Mouse (Mus musculus): Measurements from ENCODE around the gene Gcgr. TPM values are rescaled to one million over a fixed set of nuclear protein-coding genes. Genes with fewer than 3 reads are reported as not detected.

Gene Gcgr
- 1.2 and 1.4 TPM in 2 replicates for polyA plus RNA-seq (2016; fragmentation: Nextera tagmentation; extraction: Ambion mirVana)

DNA sequence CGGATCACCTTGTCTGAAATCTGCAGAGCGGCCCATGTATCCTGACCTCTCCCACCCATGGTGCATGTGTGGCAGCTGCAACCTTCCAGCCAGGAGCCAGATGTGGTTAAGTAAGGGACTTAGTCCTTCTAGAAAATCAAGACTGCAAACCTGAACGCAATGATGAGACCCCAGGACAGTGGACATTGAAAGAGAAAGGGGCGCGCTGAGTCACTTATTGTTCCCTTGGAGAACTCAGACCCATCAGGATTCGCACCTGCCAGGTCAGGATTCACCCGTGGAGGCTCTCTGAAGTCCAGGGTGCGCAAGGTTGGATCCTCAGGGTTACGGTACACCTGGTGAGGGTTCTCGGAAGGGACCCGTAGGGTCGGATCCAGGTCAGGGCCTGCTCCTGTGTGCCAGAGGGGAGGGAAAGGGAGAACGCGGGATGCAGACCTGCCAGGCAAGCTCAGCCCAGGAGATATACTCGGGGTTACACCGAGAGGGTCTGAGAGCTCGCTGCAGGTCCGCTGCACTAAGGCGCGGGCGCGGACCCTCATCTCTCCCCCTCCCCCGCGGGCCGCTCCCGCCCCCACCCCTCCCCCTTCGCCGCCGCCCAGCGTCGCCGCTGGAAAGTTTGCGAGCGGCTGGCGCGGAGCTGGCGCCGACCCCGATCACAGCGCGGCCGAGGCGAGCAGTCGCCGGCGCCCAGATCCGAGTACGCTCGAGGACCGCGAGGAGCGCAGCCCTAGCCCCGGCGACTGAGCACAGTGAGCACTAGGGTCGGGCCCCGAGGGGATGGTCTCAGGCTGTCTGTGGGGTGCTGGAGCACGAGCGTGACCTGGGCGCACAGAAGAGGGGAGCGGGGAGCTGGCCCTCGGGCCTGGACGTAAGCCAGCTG is at the start of gene Gcgr:
Gcgr (plus strand) TSS at position 615 of the 880 bp plus-strand sequence.
- peak; percentile 30; the same call in 1 of the 2 replicates for ATAC-seq (ENCODE audit: insufficient number of reproducible peaks, low FRiP score)
- Histone ChIP-seq H3K27me3 (replicated peaks) (peaks cover 80% of the 10 kb centered on the region), H3K9ac (peak within 1 kb of the TSS; percentile 66), H3K36me3 (no peaks in the 10 kb centered on the region), H3K9me3 (replicated peaks) (no peaks in the 10 kb centered on the region), H3K4me2 (peak within 1 kb of the TSS; percentile 76), H3K4me3 (peak within 1 kb of the TSS; percentile 49), H3K27ac (ENCODE audit: poor library complexity, severe bottlenecking) (no peak within 1 kb of the TSS), H3K4me1 (replicated peaks) (peaks cover 20% of the 10 kb centered on the region)
- 9% methylated on average over 56 of the region's 62 CpGs for WGBS

DNA sequence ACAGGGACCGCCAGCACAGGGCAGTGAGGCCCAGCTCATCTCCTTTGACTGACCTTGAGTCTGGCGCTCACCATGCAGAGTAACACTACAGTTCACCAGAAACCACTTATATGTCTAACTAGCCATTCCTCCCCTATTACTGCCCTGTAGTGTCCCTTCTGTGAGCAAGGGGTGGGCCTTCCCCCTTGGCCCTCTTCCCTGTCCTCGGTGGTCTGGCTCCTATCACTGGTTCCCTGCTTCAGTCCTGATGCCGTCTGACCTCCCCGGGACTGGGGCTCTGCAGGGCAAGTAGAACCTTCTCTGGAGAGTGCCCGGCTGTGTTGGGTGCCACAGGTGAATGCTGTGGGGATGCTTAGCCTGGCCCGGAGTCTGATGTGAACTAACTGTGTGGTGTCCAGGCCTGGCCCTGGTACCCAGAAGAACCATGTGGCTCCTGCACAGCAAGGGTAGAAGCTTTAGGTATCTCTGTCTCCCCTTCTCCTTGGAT is 47.0 kb upstream of the Gcgr start:
- Histone ChIP-seq H3K9ac (0 out of 2 replicates have a peak overlapping the region, but pooled peaks have one; percentile 40), H3K36me3 (peaks cover 77% of the 10 kb centered on the region), H3K4me2 (peak overlapping the region; percentile 91), H3K27ac (ENCODE audit: poor library complexity, severe bottlenecking) (no peak overlapping the region), H3K4me1 (replicated peaks) (peaks cover 18% of the 10 kb centered on the region), H3K4me3 (no peak overlapping the region), H3K9me3 (replicated peaks) (no peaks in the 10 kb centered on the region), H3K27me3 (replicated peaks) (no peaks in the 10 kb centered on the region)
- WGBS, result 79% methylated on average over 7 of the region's 7 CpGs
- no peak for ATAC-seq (ENCODE audit: insufficient number of reproducible peaks, low FRiP score)

DNA sequence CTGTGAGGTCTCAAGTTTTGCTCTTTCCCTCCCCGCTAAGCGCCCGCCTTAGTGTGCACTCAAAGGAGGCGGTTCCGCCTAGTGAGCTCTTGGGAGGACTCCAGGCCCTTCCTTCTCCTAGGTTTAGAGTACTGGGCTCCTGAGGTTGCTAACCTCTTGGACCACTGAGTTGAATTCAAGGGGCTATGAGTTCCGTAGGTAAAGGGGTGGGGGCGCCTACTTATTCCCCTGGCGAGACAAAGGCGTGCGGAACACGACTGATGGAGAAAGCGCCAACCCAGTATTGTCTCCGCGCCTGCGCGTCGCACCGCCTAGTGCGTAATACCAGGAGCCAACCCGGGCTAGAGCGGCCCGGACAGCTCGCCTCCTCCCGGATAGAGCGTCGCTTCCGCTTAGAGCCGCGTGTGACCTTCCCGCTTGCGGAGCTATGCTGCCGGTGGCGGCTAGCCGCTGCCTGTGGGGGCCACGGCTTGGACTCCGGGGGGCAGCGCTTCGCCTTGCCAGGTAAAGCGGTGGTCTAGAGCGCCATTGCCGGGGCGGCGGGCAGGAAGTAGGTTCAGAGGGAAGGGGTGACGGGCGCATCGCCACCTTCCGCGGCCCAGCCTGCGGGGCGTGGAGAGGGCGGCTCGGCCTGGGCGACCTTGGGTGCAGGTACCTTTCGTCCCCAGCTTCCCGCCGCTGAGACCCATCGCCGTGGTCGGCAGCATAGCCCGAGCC is 46.1 kb upstream of the Gcgr start, which contains the start of gene Mrpl12:
Mrpl12 (plus strand) TSS at position 349 of the 717 bp plus-strand sequence.
- ATAC-seq (ENCODE audit: insufficient number of reproducible peaks, low FRiP score), result peak; percentile 93
- Histone ChIP-seq H3K27me3 (replicated peaks) (no peaks in the 10 kb centered on the region), H3K9me3 (replicated peaks) (no peaks in the 10 kb centered on the region), H3K4me3 (peak within 1 kb of the TSS; percentile 94), H3K4me1 (replicated peaks) (peaks cover 19% of the 10 kb centered on the region), H3K4me2 (peak within 1 kb of the TSS; percentile 91), H3K36me3 (peaks cover 75% of the 10 kb centered on the region), H3K9ac (peak within 1 kb of the TSS; percentile 96), H3K27ac (ENCODE audit: poor library complexity, severe bottlenecking) (peak within 1 kb of the TSS; percentile 81)
- under 1% methylated on average over 60 of the region's 60 CpGs for WGBS

DNA sequence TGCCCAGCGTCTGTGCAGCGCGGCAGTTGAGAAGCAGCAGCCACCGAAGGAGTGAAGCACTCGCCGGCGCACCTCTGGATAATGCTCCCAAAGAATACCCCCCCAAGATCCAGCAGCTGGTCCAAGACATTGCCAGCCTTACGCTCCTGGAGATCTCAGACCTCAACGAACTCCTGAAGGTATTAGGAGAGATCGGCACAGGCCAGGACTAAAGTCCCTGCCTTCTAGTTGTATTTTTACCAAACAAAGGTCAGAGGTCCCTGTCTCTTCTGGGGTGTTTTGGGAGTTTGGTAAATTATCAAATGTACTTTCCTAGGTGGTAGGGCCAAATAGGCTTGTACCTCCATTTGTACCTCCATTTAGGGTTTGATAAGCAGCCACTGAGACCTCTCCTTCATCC is 45.2 kb upstream of the Gcgr start:
- 9% methylated on average over 10 of the region's 10 CpGs for WGBS
- H3K4me2 ChIP-seq, result peak overlapping the region; percentile 91
- H3K27ac ChIP-seq (ENCODE audit: poor library complexity, severe bottlenecking), result peak overlapping the region; percentile 81
- H3K9ac ChIP-seq, result peak overlapping the region; percentile 96
- peak overlapping the region; percentile 94 for H3K4me3 ChIP-seq
- no peak for ATAC-seq (ENCODE audit: insufficient number of reproducible peaks, low FRiP score)
- H3K9me3 ChIP-seq (replicated peaks), result no peaks in the 10 kb centered on the region
- peaks cover 70% of the 10 kb centered on the region for H3K36me3 ChIP-seq
- H3K4me1 ChIP-seq (replicated peaks), result peaks cover 22% of the 10 kb centered on the region
- no peaks in the 10 kb centered on the region for H3K27me3 ChIP-seq (replicated peaks)

DNA sequence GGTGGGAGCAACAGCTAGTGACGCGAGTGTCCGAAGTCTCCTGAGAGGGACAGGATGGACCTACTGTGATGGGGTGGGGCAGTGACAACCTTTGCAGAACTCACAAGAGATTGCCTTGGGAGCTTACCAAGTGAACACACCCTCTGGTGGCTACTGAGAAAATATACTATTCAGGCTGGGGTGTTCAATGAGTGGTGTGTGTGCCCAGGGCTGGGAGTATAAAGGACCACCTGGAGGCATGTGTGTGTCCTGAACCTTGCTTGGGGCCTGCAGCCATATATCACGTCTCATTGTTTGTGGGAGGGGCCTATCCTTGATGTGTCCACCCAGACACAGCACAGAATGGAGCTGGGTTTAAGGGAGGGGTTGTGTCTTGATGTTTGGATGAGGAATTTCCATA is 42.0 kb upstream of the Gcgr start:
- no peaks in the 10 kb centered on the region for H3K27me3 ChIP-seq (replicated peaks)
- no peak overlapping the region for H3K9ac ChIP-seq
- H3K27ac ChIP-seq (ENCODE audit: poor library complexity, severe bottlenecking), result no peak overlapping the region
- H3K4me1 ChIP-seq (replicated peaks), result peaks cover 42% of the 10 kb centered on the region
- no peak for ATAC-seq (ENCODE audit: insufficient number of reproducible peaks, low FRiP score)
- H3K36me3 ChIP-seq, result peaks cover 42% of the 10 kb centered on the region
- H3K9me3 ChIP-seq (replicated peaks), result no peaks in the 10 kb centered on the region
- WGBS, result 69% methylated on average over 4 of the region's 4 CpGs
- no peak overlapping the region for H3K4me3 ChIP-seq
- no peak overlapping the region for H3K4me2 ChIP-seq

DNA sequence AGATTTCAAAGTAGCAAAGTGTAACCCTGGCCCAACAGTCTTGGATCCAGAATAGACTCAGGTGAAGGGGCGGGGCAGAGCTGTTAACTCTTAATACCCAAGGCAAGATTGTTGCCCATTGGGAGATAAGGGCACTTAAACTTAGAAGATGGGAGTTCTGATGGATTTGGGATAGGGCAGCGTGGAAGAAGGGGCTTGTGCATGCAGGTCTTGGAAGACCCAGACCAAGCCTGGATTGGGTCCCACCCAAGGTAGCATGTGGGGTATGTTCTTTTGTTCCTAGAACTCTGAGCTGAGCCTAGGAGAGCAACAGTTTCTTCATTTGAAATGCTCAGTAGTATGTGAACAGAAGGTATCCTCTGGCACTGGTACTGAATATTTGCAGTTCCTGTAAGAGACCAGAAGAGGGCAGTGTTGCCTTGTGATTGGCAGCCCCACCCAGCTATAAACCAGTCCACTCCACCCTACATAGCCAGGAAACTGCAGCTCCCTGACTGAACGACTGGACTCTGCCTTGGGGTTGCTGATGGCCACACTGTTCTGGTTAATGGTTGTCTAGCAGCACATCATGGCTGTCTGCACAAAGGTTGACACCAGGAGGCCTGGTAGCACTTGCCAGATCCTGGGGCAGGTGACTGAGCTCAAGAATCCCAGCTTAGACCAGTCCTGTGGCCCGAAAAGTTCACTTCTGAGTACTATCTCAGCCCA is 41.3 kb upstream of the Gcgr start:
- Histone ChIP-seq H3K4me2 (no peak overlapping the region), H3K27ac (ENCODE audit: poor library complexity, severe bottlenecking) (no peak overlapping the region), H3K9me3 (replicated peaks) (no peaks in the 10 kb centered on the region), H3K4me3 (no peak overlapping the region), H3K4me1 (replicated peaks) (peaks cover 38% of the 10 kb centered on the region), H3K27me3 (replicated peaks) (no peaks in the 10 kb centered on the region), H3K36me3 (peaks cover 42% of the 10 kb centered on the region), H3K9ac (no peak overlapping the region)
- ATAC-seq (ENCODE audit: insufficient number of reproducible peaks, low FRiP score), result no peak
- WGBS, result 59% methylated on average over 4 of the region's 4 CpGs

DNA sequence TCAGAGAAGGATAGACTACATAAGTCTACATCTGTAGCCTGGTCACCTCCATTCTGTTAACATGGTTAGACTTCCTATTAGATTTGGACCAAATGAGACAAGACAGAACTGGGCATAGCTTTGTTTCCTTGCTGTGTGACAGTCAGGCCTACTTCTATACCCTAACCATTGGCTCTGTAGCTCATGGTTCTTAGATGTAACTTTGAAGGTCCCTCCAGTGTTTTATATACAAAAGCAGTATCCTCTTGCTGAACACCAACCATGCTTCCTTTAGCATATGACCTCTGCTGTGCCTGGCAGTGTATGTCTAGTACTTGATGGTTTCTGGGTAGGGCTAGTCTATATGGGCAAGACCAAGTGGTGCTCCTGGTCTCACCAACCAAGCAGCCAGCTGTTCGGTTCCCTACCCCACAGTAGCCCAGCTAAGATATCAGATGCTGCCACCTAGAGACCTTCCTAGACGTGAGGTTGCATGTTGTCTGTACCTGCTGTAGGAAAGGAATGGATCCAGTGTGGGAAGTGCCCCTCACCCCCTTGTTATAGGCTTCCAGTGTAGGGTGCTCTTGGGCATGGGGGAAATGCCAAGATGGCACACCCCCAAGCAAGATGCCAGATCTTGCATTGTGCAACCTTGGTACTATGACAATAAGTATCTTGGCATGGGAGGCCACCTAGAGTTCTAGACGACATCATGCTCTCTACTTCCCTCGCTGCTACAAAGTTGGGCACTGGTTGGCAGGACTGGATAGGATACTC is 40.0 kb upstream of the Gcgr start:
- ATAC-seq (ENCODE audit: insufficient number of reproducible peaks, low FRiP score), result no peak
- no peak overlapping the region for H3K27ac ChIP-seq (ENCODE audit: poor library complexity, severe bottlenecking)
- H3K4me1 ChIP-seq (replicated peaks), result peaks cover 34% of the 10 kb centered on the region
- whole genome bisulfite sequencing, result 35% methylated on average over 4 of the region's 4 CpGs
- no peaks in the 10 kb centered on the region for H3K27me3 ChIP-seq (replicated peaks)
- no peaks in the 10 kb centered on the region for H3K9me3 ChIP-seq (replicated peaks)
- peaks cover 55% of the 10 kb centered on the region for H3K36me3 ChIP-seq
- H3K4me3 ChIP-seq, result no peak overlapping the region
- H3K4me2 ChIP-seq, result no peak overlapping the region
- no peak overlapping the region for H3K9ac ChIP-seq

DNA sequence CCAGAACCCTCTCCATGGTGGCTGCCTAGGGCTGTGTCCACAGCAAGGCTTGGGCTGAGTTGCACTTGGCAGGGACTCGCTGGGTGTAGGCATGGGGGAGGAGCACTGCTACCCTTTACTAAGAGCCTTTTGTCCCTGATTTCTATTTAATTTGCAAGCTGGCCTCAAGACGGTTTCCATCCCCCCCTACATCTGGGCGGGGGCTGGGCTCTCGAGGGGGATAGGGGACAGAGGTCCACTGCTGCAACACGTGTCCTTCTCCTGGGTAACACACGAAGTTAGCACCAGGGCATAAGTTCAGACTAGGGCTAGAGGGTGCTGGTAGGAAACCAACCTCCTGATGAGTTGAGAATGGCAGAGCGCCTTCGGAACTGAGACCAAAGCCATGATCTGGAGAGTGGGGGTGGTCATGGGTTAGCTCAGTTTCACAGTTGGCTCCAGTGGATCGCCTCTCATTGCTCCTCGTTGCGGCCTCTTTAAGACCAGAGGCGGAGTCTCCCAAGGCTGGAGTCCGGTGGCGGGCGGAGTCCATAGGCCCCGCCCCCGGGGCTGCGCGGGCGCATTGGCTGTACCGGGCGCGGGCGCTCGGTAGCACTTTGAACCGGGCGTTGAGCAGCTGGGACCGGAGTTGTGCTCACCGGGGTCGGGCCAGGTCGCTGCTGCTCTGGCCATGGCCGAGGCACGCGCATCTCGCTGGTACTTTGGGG is 39.0 kb upstream of the Gcgr start, which contains the start of gene Slc25a10:
Slc25a10 (plus strand) TSS at position 524 of the 707 bp plus-strand sequence.
- peak within 1 kb of the TSS; percentile 98 for H3K4me2 ChIP-seq
- H3K9ac ChIP-seq, result peak within 1 kb of the TSS; percentile 93
- no peaks in the 10 kb centered on the region for H3K9me3 ChIP-seq (replicated peaks)
- H3K4me1 ChIP-seq (replicated peaks), result peaks cover 29% of the 10 kb centered on the region
- no peaks in the 10 kb centered on the region for H3K27me3 ChIP-seq (replicated peaks)
- peaks cover 56% of the 10 kb centered on the region for H3K36me3 ChIP-seq
- peak within 1 kb of the TSS; percentile 92 for H3K4me3 ChIP-seq
- under 1% methylated on average over 35 of the region's 35 CpGs for WGBS
- H3K27ac ChIP-seq (ENCODE audit: poor library complexity, severe bottlenecking), result peak within 1 kb of the TSS; percentile 85
- peak; percentile 87 for ATAC-seq (ENCODE audit: insufficient number of reproducible peaks, low FRiP score)

DNA sequence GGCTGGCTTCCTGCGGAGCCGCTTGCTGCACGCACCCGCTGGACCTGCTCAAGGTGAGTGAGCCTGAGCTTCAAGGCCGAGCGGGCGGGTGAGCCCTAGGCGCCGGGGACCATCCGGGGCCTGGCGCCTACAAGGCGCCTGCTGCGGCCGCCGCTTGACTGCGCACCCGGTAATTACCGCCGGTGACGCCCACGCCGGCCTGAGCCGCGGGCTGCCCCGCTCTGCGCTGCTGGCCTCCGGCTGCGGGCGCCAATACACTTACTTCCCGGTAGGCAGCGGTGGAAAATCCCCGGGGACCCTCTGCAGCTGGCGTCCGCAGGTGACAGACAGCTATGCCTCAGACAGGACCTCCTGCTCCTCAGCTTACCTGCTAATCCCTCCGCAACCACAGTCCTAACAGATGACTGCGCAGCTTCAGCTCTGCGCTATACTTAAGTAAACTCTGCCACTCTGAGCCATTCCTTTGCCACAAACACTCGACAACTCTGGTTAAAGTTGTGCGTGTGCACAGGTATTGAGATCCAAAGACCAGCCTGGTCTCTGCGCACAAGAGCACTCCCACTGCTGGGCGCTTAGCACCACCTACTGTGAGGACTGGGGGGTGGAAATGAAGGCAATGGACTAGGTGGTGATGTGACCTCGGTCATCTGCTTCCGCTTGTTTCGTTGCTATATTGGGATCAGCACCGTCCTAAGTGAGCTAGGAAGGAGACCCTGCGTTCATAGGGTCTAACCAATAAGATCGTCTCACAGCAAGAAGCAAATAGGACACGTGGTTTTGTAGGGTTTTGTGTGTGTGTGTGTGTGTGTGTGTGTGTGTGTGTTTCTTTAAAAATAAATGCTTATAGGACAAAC is 38.2 kb upstream of the Gcgr start:
- Histone ChIP-seq H3K4me3 (peak overlapping the region; percentile 92), H3K9ac (peak overlapping the region; percentile 93), H3K27me3 (replicated peaks) (no peaks in the 10 kb centered on the region), H3K9me3 (replicated peaks) (no peaks in the 10 kb centered on the region), H3K27ac (ENCODE audit: poor library complexity, severe bottlenecking) (peak overlapping the region; percentile 85), H3K4me2 (peak overlapping the region; percentile 98), H3K36me3 (peaks cover 56% of the 10 kb centered on the region), H3K4me1 (replicated peaks) (peaks cover 29% of the 10 kb centered on the region)
- under 1% methylated on average over 48 of the region's 48 CpGs for WGBS
- peak; percentile 51 for ATAC-seq (ENCODE audit: insufficient number of reproducible peaks, low FRiP score)
